Mouse (Mus musculus): Measurements from ENCODE around the gene Farsa. TPM values are rescaled to one million over a fixed set of nuclear protein-coding genes. Genes with fewer than 3 reads are reported as not detected.

Farsa gene
- total RNA-seq, 2 experiments from 2014 or later: 59.5 to 65.8 TPM

Small RNAs within 50 kb of the gene (microRNA-seq; reads per million reads assigned to microRNA genes)
- 17.0 reads per million, percentile 37 among the genes with 10 or more reads in this experiment for gene Mir7069

Other genes with a start within 250 kb of the Farsa start
- gene Ier2, start 194.1 kb upstream of the Farsa start, total RNA-seq (2021): 10 to 100 TPM; 10.9 to 12.3 TPM
- gene Trmt1, start 170.7 kb upstream of the Farsa start, total RNA-seq (2021): 100 to 1,000 TPM; 103 to 106 TPM
- 10 to 100 TPM; 77.0 to 77.9 TPM for gene Nacc1, start 169.1 kb upstream of the Farsa start, total RNA-seq (2021)
- gene Lyl1, start 155.5 kb upstream of the Farsa start, total RNA-seq (2021): 1 to 10 TPM; 4.3 to 4.5 TPM
- gene G430095P16Rik, start 134.0 kb upstream of the Farsa start, total RNA-seq (2021): under 1 TPM in 1 of 2 experiments, not detected in 1; 0.51 TPM
- 100 to 1,000 TPM; 397 to 441 TPM for gene Nfix, start 56.6 kb upstream of the Farsa start, total RNA-seq (2021)
- gene Dand5, start 34.2 kb upstream of the Farsa start, total RNA-seq (2021): 1 to 10 TPM; 7.4 to 8.3 TPM
- 10 to 100 TPM; 20.6 to 21.3 TPM for gene Gadd45gip1, start 25.5 kb upstream of the Farsa start, total RNA-seq (2021)
- 10 to 100 TPM; 57.0 to 60.1 TPM for gene Rad23a, start 16.3 kb upstream of the Farsa start, total RNA-seq (2021)
- 100 to 1,000 TPM; 455 to 481 TPM for gene Calr, start 10.1 kb upstream of the Farsa start, total RNA-seq (2021)
- gene Syce2, start 15.1 kb downstream of the Farsa start, total RNA-seq (2021): 10 to 100 TPM; 19.3 to 22.8 TPM
- 10 to 100 TPM; 29.4 to 36.6 TPM for gene Gcdh, start 36.9 kb downstream of the Farsa start, total RNA-seq (2021)
- not detected for gene Klf1, start 44.9 kb downstream of the Farsa start, total RNA-seq (2021)
- 1 to 10 TPM; 2.5 to 2.9 TPM for gene Dnase2a, start 51.6 kb downstream of the Farsa start, total RNA-seq (2021)
- gene Mast1, start 80.4 kb downstream of the Farsa start, total RNA-seq (2021): 100 to 1,000 TPM; 183 to 187 TPM
- 1 to 10 TPM; 4.2 to 4.6 TPM for gene Rtbdn, start 90.0 kb downstream of the Farsa start, total RNA-seq (2021)
- gene Gm49661, start 112.4 kb downstream of the Farsa start, total RNA-seq (2021): not detected
- gene Prdx2, start 112.6 kb downstream of the Farsa start, total RNA-seq (2021): 100 to 1,000 TPM; 507 to 518 TPM
- 10 to 100 TPM; 41.0 to 44.2 TPM for gene Rnaseh2a, start 112.8 kb downstream of the Farsa start, total RNA-seq (2021)
- 10 to 100 TPM; 29.9 to 33.0 TPM for gene Junb, start 121.7 kb downstream of the Farsa start, total RNA-seq (2021)
- gene Hook2, start 133.6 kb downstream of the Farsa start, total RNA-seq (2021): 10 to 100 TPM; 13.4 to 13.9 TPM
- gene Best2, start 157.5 kb downstream of the Farsa start, total RNA-seq (2021): not detected
- 100 to 1,000 TPM; 111 to 113 TPM for gene Asna1, start 168.3 kb downstream of the Farsa start, total RNA-seq (2021)
- 100 to 1,000 TPM; 139 to 145 TPM for gene Trir, start 169.8 kb downstream of the Farsa start, total RNA-seq (2021)
- 100 to 1,000 TPM; 168 to 193 TPM for gene Tnpo2, start 179.9 kb downstream of the Farsa start, total RNA-seq (2021)
- gene Fbxw9, start 203.1 kb downstream of the Farsa start, total RNA-seq (2021): 10 to 100 TPM; 60.1 to 63.5 TPM
- gene Gm5741, start 211.0 kb downstream of the Farsa start, total RNA-seq (2021): not detected
- gene Dhps, start 214.8 kb downstream of the Farsa start, total RNA-seq (2021): 10 to 100 TPM; 72.3 to 78.4 TPM
- gene Wdr83os, start 223.8 kb downstream of the Farsa start, total RNA-seq (2021): 10 to 100 TPM; 54.3 to 60.4 TPM
- gene Wdr83, start 224.3 kb downstream of the Farsa start, total RNA-seq (2021): 10 to 100 TPM; 24.8 to 28.9 TPM
- gene Man2b1, start 226.3 kb downstream of the Farsa start, total RNA-seq (2021): 10 to 100 TPM; 35.6 to 37.2 TPM